Mouse (Mus musculus): ENCODE measurements around the gene Srp9. TPM values are rescaled to one million over a fixed set of nuclear protein-coding genes. Genes with fewer than 3 reads are reported as not detected.

Srp9 gene
- 70.8 TPM for polyA plus RNA-seq (2015; fragmentation: Illumina TruSeq; extraction: RNeasy Lipid Tissue Mini Kit (QIAGEN cat#74804); ENCODE audit: insufficient read depth, low read depth, low replicate concordance)

DNA sequence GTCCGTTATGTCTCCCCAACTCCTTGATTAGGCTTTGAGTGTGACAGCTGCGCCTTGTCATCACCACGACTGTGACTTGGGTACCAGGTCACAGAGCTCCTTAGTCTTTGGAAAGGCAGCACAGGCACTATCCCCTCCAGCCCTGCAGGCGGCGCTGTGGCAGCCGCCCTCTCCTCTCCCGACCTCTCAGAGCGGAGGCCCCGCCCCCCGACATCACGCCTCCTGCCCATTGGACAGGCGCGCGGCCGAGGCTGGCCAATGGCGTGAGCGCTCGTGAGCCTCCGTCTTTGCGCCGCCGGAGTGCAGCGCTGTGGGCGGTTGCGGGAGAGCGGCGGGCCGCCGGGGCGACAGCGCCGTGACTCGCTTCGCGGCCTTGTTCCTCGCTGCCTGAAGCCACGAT is at the start of gene Srp9:
Gene Srp9, plus strand, starts transcription at position 232 of the 400 bp plus-strand sequence.

DNA sequence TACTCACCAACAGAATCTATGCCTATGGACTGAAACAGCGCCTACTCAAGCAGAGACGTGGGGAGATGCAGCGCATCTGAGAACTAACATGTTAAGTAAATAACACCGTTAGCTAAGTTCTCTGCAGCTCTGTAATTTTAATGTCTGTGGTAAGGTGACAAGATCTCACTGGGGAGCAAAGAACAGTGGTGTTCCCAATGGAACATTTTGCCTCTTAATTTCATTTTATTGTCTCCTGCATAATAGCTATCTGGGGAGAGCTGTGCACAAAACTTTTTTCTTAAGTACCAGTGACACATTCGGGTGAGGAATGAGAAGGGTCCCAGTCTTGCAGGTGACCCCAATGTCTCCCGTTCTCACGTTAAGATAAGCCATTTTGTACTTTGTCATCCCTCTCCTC is 39.8 kb downstream of the Srp9 start, which contains the start of gene Vmn1r1:
Gene Vmn1r1, minus strand, starts transcription at position 101 of the 400 bp plus-strand sequence.

Other genes starting within 250 kb of the Srp9 start
- 6.0 TPM for gene Enah, start 104.7 kb upstream of the Srp9 start, polyA plus RNA-seq (2015; fragmentation: Illumina TruSeq; extraction: RNeasy Lipid Tissue Mini Kit (QIAGEN cat#74804); ENCODE audit: insufficient read depth, low read depth, low replicate concordance)
- not detected for gene Vmn1r1, start 39.7 kb downstream of the Srp9 start, polyA plus RNA-seq (2015; fragmentation: Illumina TruSeq; extraction: RNeasy Lipid Tissue Mini Kit (QIAGEN cat#74804); ENCODE audit: insufficient read depth, low read depth, low replicate concordance)
- gene Degs1, start 158.1 kb downstream of the Srp9 start, polyA plus RNA-seq (2015; fragmentation: Illumina TruSeq; extraction: RNeasy Lipid Tissue Mini Kit (QIAGEN cat#74804); ENCODE audit: insufficient read depth, low read depth, low replicate concordance): 38.6 TPM
- gene Fbxo28, start 216.9 kb downstream of the Srp9 start, polyA plus RNA-seq (2015; fragmentation: Illumina TruSeq; extraction: RNeasy Lipid Tissue Mini Kit (QIAGEN cat#74804); ENCODE audit: insufficient read depth, low read depth, low replicate concordance): 3.6 TPM

Measured in pancreas, adult 10 weeks (tissue).